Mouse (Mus musculus): Measurements from ENCODE around the gene Sycp3.
"Not testable (repeated sequence)": the region's sequence is repeated elsewhere in the genome, so short reads cannot be mapped to it uniquely, and the experiment has no call there.

GRCm38 (mm10) chr10:88515049-88515448, 55.7 kb downstream of the Sycp3 start:
- not testable (repeated sequence) for TF ChIP-seq MAFK (IDR thresholded peaks at IDR 0.05; ENCODE audit: insufficient read depth, low read depth, low read length); ZNF384 (IDR thresholded peaks at IDR 0.05; ENCODE audit: low read depth, low read length); ZC3H11A (IDR thresholded peaks at IDR 0.05; ENCODE audit: borderline replicate concordance, low read depth, low read length); CHD2 (IDR thresholded peaks at IDR 0.05; ENCODE audit: low read depth, low read length)

All from ES-E14 (cell line).